Mouse (Mus musculus) stomach, postnatal 0 days (tissue): ENCODE data around the gene Slain1.

Experiments
- CTCF ChIP-seq: IDR thresholded peaks from 2 replicates; pipeline ENCODE4 v1.5.1; 2016; ENCODE audit warnings: antibody characterized with exemption, low read depth, mild to moderate bottlenecking, moderate library complexity
- EP300 ChIP-seq: optimal IDR thresholded peaks from 2 replicates; pipeline ENCODE3; 2016; ENCODE audit warnings: antibody characterized with exemption

DNA sequence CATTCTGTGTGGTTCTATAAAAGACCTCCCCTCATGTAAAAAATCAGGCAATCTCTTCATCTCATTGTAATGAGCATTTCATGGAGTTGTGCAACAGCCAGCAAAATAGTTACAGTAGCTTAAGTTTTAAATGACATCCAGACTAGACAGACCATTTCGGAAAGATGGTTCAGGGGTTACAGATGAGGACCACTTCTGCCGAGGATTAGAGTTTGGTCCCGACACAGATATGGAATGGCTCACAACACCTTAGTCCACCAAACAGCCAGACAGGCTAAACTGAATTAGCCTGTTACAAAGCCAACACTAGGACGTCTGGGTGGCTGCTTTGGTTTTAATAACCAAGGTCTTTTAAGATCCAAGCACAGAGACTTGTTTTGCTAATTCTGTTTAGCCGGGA is 68.0 kb downstream of the Slain1 start:
- TF ChIP-seq CTCF, result no peak
- TF ChIP-seq EP300, result no peak
